Mouse (Mus musculus) megakaryocyte, embryonic 14.5 days (primary cell): ENCODE measurements around the gene Esyt2.

ENCODE experiments used
- FLI1 ChIP-seq: IDR thresholded peaks from 2 replicates; pipeline ENCODE4 v1.6.1; 2012; ENCODE audit warnings: low read length, inconsistent platforms, mixed read lengths
- GATA1 ChIP-seq: IDR thresholded peaks from 3 replicates; pipeline ENCODE4 v1.6.1; 2012; ENCODE audit warnings: mixed read lengths, low read length, inconsistent platforms, borderline replicate concordance

- no peak for TF ChIP-seq GATA1
- no peak for TF ChIP-seq FLI1
These were observed 152.7 kb downstream of the Esyt2 start for GRCm38 (mm10) chr12:116433742-116434141.
